Mouse (Mus musculus): ENCODE data around the gene Nap1l5.

The Nap1l5 gene

DNA sequence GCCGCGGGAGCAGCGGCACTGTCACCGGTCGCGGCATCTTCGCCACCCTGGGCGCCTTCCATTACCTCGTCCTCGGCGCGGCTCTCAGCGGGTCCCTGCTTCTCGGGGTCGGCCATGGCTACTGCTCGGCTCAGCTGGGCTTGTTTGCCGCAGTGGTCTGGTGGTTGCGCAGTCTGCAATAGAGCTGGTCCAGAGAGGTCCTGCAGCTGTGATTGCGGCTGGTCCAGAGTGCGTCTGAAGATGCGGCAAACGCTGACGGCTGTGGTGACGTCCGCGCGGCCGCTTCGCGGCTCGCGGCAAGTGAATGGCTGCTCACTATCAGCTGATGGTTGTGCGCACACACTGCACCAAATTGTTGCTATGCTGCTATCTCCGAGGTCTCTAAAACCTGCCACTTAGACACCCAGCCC lies at the start of gene Nap1l5:
Gene Nap1l5, minus strand, starts transcription at position 225 of the 410 bp plus-strand sequence.
- peak; percentile 85 to 86 for DNase-seq

DNA sequence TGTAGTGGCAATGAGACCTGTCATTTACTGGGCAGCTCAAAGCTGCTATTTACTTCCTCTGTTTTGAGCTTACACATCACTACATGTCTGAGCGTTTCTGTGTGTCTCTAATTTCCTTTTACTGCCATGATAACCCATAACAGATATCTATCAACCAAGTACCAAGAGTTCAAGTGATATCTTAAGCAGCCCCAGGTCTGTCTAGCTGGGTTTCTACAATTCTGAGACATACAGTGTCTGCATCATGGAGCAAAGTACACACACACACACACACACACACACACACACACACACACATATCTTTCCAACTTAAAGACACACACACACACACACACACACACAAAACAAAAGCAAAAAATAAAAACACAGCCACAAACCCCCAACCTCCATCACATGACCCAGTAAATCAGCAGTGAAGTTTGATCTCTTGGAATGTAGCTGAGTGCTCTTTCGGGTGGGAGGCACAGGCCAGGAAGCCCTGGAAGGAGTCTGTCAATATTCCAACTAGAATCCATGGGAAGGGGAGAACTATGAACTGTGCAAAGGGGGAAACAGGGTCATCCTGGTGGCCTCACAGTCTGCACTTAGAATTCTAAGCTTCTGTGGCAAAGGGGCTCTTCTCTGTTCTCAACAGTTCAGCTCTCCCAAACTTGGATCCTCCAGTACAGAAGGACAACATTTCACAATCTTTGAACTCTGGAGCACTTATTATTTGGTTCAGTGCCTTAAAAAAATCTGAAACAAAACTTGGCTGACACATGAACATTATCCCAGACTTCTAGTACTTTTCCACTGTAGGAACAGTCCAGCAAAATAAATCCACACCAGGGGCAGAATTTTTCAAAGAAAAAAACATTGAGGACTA lies 44.5 kb upstream of the Nap1l5 start:
- DNase-seq = no peak

DNA sequence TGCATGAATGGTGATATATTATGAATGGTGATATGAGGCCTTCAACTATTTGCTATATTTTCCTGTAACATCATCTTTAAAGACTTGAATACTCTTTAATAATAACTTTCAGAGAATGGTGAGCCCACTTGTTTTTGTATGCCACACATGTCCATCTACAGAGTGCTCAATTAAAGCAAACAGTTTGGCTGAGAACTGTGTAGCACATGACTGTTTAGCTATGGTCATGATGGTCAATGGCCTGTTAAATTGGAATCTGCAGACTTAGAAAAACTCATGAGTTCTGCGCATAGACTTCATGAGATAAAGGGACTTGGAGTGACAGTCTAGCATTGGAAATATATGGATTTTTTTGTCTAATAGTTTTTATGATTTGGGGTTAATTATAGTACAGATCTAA lies 43.5 kb upstream of the Nap1l5 start:
- DNase-seq = no peak

DNA sequence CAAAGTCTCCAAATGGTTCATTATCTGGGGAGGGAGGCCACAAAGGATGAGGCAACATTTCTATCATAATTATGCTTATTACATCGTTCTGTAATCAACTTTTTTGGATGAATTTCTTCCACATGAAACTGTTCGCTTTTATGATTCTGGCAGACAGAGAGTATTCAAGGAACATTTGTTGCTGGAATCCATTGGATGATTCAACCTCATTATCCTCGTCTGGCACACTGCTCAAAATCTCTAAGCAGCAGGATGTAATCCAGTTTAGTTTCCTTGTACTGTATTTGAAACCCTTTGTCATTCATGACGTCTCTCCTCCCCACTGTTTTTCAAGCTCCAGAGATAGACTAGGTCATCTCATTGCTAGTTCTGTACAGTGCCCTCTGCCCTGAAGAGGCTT lies 40.0 kb upstream of the Nap1l5 start:
- no peak for DNase-seq

GRCm38 (mm10) chr6:58946246-58946645 lies 39.4 kb upstream of the Nap1l5 start:
- no peak for DNase-seq

DNA sequence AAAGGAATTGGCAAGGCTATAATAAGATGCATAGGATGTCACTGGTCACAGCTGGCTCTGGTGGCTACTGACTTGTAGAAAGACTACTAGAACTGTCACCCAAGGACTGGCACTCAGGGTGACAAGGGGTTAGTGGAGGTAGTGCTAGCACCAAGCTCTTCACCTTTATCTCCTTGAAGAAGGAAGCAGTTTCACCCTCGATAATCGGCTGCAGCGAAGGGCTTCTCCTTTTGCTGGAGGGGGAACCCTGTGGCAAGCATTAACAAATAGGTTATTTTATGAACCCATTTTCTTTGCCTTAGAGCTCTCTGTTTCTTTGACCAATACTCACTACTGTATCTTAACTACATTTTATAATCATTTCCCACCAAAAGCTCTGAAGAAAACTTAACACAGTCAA lies 37.1 kb upstream of the Nap1l5 start:
- no peak for DNase-seq

- DNase-seq = no peak
These were observed 35.4 kb upstream of the Nap1l5 start for GRCm38 (mm10) chr6:58942276-58942675.

GRCm38 (mm10) chr6:58937726-58938125 lies 30.9 kb upstream of the Nap1l5 start:
- no peak for DNase-seq

DNA sequence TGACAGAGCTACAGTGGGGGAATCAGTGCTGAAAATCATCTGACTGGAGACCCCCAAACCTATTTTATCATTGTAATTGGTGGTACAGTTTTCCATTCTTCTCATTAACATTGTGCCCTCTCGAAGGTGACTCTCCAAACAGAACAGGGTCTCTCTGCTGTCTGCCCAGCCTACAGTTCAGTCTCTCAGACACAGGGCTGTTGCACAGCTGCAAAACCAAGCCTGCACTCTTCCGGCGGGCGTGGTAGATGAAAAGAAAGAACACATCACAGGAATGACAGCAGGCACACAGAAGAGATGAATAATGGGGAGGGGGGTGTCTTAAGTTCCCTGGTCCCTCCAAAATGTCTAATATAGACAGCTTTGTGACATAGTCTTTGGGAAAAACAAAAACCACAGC lies 27.3 kb upstream of the Nap1l5 start:
- no peak for DNase-seq

- DNase-seq = peak; percentile 58 to 67
These were observed 26.5 kb upstream of the Nap1l5 start for GRCm38 (mm10) chr6:58933189-58933913.

DNA sequence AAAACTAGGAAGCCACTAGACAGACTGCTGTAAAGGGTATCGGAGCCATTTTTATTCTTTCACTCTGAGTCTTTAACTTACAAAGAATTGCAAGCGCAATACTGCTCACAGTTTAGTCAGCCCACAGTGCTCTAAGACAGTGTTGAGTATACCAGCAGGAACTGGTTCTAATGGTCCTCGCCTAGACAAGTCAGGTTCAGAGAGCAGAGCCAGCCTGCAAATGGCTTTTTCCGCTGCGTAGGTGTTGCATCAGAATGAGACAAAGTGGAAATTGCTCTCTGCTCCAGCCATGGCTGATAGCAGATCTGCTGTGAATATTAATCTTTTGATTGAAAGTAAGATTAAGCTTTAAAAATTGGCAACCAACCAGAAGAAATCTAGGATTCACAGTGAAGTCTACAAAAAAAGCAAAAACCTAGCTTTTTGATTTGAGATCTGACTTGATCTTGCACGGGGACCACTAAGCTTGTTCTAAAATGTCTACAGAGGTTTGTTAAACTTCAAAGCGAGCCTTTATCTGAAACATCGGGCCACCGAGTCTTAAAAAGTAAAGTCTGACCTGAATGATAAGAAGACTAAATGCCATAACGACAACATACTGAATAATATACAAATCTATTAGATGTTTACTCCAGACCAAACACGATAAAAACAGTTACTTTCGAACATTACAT lies 25.8 kb upstream of the Nap1l5 start:
- DNase-seq = peak; percentile 25 to 32

GRCm38 (mm10) chr6:58931149-58931548 lies 24.3 kb upstream of the Nap1l5 start:
- no peak for DNase-seq

DNA sequence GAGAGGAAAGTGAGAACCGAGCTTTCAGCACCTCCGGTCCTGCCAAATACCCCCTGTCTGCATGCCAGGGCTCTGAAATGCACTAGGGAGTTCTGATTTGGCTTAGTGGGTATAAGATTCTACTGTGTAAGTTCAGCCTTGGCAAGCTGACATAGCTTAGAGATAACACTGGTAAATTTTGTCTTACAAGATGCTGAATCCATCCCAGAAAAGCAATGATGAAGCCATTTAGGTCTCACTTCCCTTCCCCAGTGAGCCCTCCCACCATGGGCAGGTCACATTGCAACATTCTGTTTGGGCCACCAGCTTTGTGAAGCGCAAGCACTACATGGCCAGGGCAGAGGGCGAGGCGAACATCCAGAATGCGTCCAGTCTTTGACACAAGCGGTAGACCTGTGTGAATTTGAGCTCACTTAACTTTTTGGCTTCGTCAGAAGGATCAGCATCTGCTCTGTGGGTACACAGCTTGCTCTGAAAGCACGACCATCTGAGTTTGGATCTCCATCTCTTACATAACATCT lies 23.1 kb upstream of the Nap1l5 start:
- DNase-seq = peak; percentile 36 to 58

- peak; percentile 77 to 84 for DNase-seq
These were observed 21.0 kb upstream of the Nap1l5 start for GRCm38 (mm10) chr6:58927881-58928280.

DNA sequence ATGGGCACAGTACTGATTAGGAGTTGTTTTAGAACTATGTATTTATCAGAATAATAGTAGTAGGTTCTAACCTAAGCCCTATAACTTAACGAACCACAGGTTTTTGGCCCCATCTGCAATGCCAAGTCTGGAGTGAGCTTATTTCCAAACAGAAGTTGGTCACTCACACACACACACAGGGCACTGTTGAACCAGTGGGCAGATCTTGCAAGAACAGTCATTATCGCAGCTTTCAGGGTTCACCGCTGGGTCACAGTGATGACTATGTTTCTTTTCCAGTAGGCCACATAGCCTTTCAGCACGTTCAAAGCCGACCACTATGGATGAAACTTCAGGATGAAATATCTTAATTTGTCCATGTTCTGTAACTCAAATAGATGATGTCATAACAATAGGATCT lies 15.6 kb upstream of the Nap1l5 start:
- DNase-seq = no peak

- DNase-seq = peak in 1 of 2 experiments; percentile 52
These were observed 14.7 kb upstream of the Nap1l5 start for GRCm38 (mm10) chr6:58921623-58922022.

- DNase-seq = no peak
These were observed 13.9 kb upstream of the Nap1l5 start for GRCm38 (mm10) chr6:58920735-58921134.

GRCm38 (mm10) chr6:58916498-58916897 lies 9.6 kb upstream of the Nap1l5 start:
- no peak for DNase-seq

DNA sequence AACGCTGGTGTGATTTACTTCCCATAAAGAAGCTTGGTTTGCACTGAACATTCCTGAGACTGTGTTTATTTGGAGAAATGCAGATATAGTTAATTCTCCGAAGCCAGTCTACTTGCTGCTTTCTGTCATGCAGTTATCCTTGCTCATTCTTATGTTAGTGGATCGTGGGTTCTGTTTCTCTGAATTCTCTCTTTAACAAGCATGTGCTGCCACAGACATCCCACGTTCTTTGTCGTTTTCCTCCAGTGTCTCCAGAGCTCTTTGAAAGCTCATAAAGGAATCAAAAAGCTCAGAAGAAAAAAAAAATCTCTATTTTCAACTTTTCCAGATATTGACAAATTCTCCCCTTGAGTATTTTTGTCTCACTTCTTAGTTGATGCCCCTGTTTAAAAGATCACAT lies 7.1 kb upstream of the Nap1l5 start:
- DNase-seq = no peak

DNA sequence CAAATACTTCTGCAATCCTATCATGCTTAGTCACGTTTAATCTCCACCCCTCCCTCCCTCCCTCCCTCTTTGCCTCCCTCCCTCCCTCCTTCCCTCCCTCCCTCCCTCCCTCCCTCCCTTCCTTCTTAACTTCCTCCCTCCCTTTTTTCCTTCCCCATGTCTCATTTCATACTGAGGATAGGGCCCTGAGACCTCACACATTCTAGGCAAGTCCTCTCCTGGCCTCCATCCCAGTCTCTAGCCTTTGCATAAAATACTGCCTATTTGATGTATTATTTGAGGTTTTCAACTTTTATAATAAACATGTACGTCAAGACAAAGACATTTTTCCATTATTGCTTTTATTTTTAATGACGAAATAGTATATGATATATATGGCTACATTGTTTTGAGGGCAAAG lies 6.7 kb upstream of the Nap1l5 start:
- no peak for DNase-seq

- DNase-seq = no peak
These were observed 6.0 kb upstream of the Nap1l5 start for GRCm38 (mm10) chr6:58912842-58913241.

- DNase-seq = no peak
These were observed 915 bp upstream of the Nap1l5 start for GRCm38 (mm10) chr6:58907791-58908190.

DNA sequence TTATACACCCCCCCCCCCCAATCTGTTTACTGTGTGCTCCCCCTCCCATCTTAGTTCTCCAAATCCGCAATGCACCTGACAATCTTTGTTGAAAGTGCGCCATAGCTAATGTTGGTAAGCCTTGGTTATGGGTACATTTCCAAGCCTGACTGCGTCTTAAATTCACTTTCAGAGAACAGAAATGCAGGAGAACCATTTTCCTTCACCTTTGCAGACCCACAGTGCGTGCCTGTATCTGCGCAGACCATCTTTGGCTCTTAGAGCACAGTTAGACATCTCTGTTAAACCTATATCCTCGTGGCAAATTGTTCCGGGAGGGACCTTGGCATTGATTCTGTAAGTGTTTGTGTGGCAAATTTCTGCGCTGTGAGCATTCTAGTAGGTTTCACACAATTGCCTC lies 460 bp upstream of the Nap1l5 start:
- DNase-seq = peak; percentile 24 to 45
